Mouse (Mus musculus): ENCODE data around the gene Slc35a1. TPM values are rescaled to one million over a fixed set of nuclear protein-coding genes. Genes with fewer than 3 reads are reported as not detected.

Gene Slc35a1
- polyA plus RNA-seq, 1 experiment from 2014 or later = 15.1 TPM

DNA sequence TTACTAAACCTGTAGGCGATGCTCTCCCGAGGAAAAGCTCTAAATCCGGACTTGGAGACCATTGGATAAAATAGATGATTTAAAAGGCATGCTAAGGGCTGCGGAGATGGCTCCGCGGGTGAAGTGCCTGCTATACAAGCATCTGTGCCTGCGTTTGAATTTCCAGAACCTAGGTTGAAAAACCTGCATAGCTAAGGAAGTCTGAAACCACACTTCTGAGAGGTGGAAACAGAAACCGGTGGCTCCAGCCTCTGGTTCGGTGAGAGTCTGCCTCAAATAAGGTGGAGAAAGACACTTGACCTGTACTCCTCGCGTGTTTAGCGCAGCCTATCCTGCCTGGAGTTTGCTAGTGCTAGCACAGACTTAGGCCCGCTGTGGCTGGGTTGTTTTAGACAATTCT lies 71.9 kb downstream of the Slc35a1 start:
- Histone ChIP-seq H3K27ac (ENCODE audit: low read length) (peak overlapping the region; percentile 90; the same call in 1 of the 2 replicates), H3K4me3 (ENCODE audit: low read depth, low read length) (peak overlapping the region; percentile 92)
- ATAC-seq (ENCODE audit: low read depth) = no peak

GRCm38 (mm10) chr4:34614630-34615094 lies 72.6 kb downstream of the Slc35a1 start, which contains the start of the genes Orc3 and Rars2:
TSS of gene Orc3 (minus strand) at chr4:34614944.
TSS of gene Rars2 (plus strand) at chr4:34614957.
- ATAC-seq (ENCODE audit: low read depth) = peak; percentile 99
- under 1% methylated on average over 42 of the region's 42 CpGs for WGBS (ENCODE audit: insufficient replicate concordance)
- Histone ChIP-seq H3K4me2 (ENCODE audit: low read depth, low read length) (peak within 1 kb of the TSS; percentile 76), H3K9ac (ENCODE audit: low read depth, low read length) (peak within 1 kb of the TSS; percentile 92), H3K27me3 (ENCODE audit: control insufficient read depth, insufficient read depth, low read depth, low read length) (no peaks in the 10 kb centered on the region), H3K4me3 (ENCODE audit: low read depth, low read length) (peak within 1 kb of the TSS; percentile 92), H3K27ac (ENCODE audit: low read length) (peak within 1 kb of the TSS; percentile 90), H3K36me3 (ENCODE audit: control insufficient read depth, insufficient read depth) (peaks cover 2% of the 10 kb centered on the region; the same call in 1 of the 2 replicates), H3K4me1 (ENCODE audit: control insufficient read depth, low read depth, low read length) (peaks cover 16% of the 10 kb centered on the region), H3K9me3 (replicated peaks; ENCODE audit: control insufficient read depth, low read length) (no peaks in the 10 kb centered on the region)

More for the DNA sequence above, 71.9 kb downstream of the Slc35a1 start:
- Histone ChIP-seq H3K27me3 (ENCODE audit: control insufficient read depth, insufficient read depth, low read depth, low read length) (no peaks in the 10 kb centered on the region), H3K9me3 (replicated peaks; ENCODE audit: control insufficient read depth, low read length) (no peaks in the 10 kb centered on the region), H3K4me1 (ENCODE audit: control insufficient read depth, low read depth, low read length) (peaks cover 16% of the 10 kb centered on the region), H3K4me2 (ENCODE audit: low read depth, low read length) (peak overlapping the region; percentile 76), H3K36me3 (ENCODE audit: control insufficient read depth, insufficient read depth) (no peaks in the 10 kb centered on the region), H3K9ac (ENCODE audit: low read depth, low read length) (peak overlapping the region; percentile 92)
- WGBS (ENCODE audit: insufficient replicate concordance) = under 1% methylated on average over 13 of the region's 13 CpGs

GRCm38 (mm10) chr4:34613571-34614145 lies 73.6 kb downstream of the Slc35a1 start:
- ATAC-seq (ENCODE audit: low read depth) = no peak
- Histone ChIP-seq H3K4me3 (ENCODE audit: low read depth, low read length) (peak overlapping the region; percentile 92), H3K36me3 (ENCODE audit: control insufficient read depth, insufficient read depth) (peaks cover 5% of the 10 kb centered on the region; the same call in 1 of the 2 replicates), H3K9me3 (replicated peaks; ENCODE audit: control insufficient read depth, low read length) (no peaks in the 10 kb centered on the region), H3K27me3 (ENCODE audit: control insufficient read depth, insufficient read depth, low read depth, low read length) (no peaks in the 10 kb centered on the region), H3K9ac (ENCODE audit: low read depth, low read length) (peak overlapping the region; percentile 92), H3K4me1 (ENCODE audit: control insufficient read depth, low read depth, low read length) (peaks cover 16% of the 10 kb centered on the region), H3K4me2 (ENCODE audit: low read depth, low read length) (peak overlapping the region; percentile 76), H3K27ac (ENCODE audit: low read length) (no peak overlapping the region; the same call in 1 of the 2 replicates)
- 50% methylated on average over 6 of the region's 6 CpGs for WGBS (ENCODE audit: insufficient replicate concordance)

Other genes starting within 250 kb of the Slc35a1 start
- gene Akirin2, start 136.5 kb downstream of the Slc35a1 start, polyA plus RNA-seq (2015; fragmentation: Nextera tagmentation; extraction: Ambion mirVana) = 9.6 and 10.5 TPM in 2 replicates
- gene Orc3, start 72.5 kb downstream of the Slc35a1 start, polyA plus RNA-seq (2015; fragmentation: Nextera tagmentation; extraction: Ambion mirVana) = 36.8 and 38.9 TPM in 2 replicates
- gene Rars2, start 72.5 kb downstream of the Slc35a1 start, polyA plus RNA-seq (2015; fragmentation: Nextera tagmentation; extraction: Ambion mirVana) = 21.7 and 24.6 TPM in 2 replicates
- not detected in 2 replicates for gene Cfap206, start 42.8 kb upstream of the Slc35a1 start, polyA plus RNA-seq (2015; fragmentation: Nextera tagmentation; extraction: Ambion mirVana)
- gene Gm136, start 68.8 kb upstream of the Slc35a1 start, polyA plus RNA-seq (2015; fragmentation: Nextera tagmentation; extraction: Ambion mirVana) = not detected in 2 replicates
- 22.5 and 25.4 TPM in 2 replicates for gene Smim8, start 91.0 kb upstream of the Slc35a1 start, polyA plus RNA-seq (2015; fragmentation: Nextera tagmentation; extraction: Ambion mirVana)
- 4.5 and 4.7 TPM in 2 replicates for gene Zfp292, start 195.5 kb upstream of the Slc35a1 start, polyA plus RNA-seq (2015; fragmentation: Nextera tagmentation; extraction: Ambion mirVana)
- 0.14 TPM in 1 of 2 replicates, not detected in the other for gene Cga, start 206.3 kb upstream of the Slc35a1 start, polyA plus RNA-seq (2015; fragmentation: Nextera tagmentation; extraction: Ambion mirVana)

All from liver, embryonic 16.5 days (tissue).